8 mouse cellular contexts compared by ENCODE assay signal in the genomic region with DNA sequence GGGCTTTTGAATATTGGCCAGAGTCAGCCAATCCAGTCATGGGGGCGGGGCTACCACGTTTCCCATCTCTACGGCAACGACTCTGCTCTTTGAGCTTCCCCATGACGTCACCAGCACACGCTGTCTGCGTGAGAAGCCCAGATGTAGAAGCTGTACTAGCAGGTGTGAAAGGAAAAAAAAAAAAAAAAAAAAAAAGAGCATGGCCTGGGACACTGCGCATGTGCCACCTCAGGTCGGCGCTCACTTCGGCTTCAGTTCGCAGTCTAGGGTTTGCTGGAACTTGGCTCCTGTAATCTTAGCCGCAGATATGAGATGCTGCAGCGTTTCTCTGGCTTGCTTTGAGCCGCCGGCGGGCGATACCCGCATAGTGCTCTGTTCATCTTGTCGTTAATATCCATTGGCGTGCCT.
DNase-seq lines count a peak whose midpoint lies in the region; ATAC-seq and TF ChIP-seq lines count a peak whose summit lies in the region.

No protein-coding gene starts in this region.

- ATAC-seq in forebrain, embryonic 12.5 days (ENCODE audit: low FRiP score) = peak; percentile 93
- peak; percentile 61 for ATAC-seq in liver, embryonic 16.5 days (ENCODE audit: low read depth)

- peak overlapping the region; percentile 59 for H3K4me2 ChIP-seq in forebrain, embryonic 12.5 days
- H3K4me2 ChIP-seq in liver, embryonic 16.5 days (ENCODE audit: low read depth, low read length) = peak overlapping the region; percentile 38

- H3K36me3 ChIP-seq in forebrain, embryonic 12.5 days (replicated peaks) = no peaks in the 10 kb centered on the region
- no peaks in the 10 kb centered on the region for H3K36me3 ChIP-seq in liver, embryonic 16.5 days (ENCODE audit: control insufficient read depth, insufficient read depth)

- no peak for TF ChIP-seq POLR2A in brain, embryonic 14.5 days (IDR thresholded peaks at IDR 0.05; ENCODE audit: borderline replicate concordance, extremely low read depth, insufficient read depth, insufficient read length, poor library complexity, severe bottlenecking)

- H3K27me3 ChIP-seq in forebrain, embryonic 12.5 days = peaks cover 8% of the 10 kb centered on the region
- H3K27me3 ChIP-seq in liver, embryonic 16.5 days (ENCODE audit: control insufficient read depth, insufficient read depth, low read depth, low read length) = peaks cover 2% of the 10 kb centered on the region; the same call in 1 of the 2 replicates

- 2% methylated on average over 21 of the region's 21 CpGs for WGBS in forebrain, embryonic 12.5 days
- 7% methylated on average over 21 of the region's 21 CpGs for WGBS in liver, embryonic 16.5 days (ENCODE audit: insufficient replicate concordance)

- peak overlapping the region; percentile 68 for H3K27ac ChIP-seq in forebrain, embryonic 12.5 days
- H3K27ac ChIP-seq in liver, embryonic 16.5 days (ENCODE audit: low read length) = no peak overlapping the region

- no peak for TF ChIP-seq CTCF in brain, embryonic 14.5 days (IDR thresholded peaks at IDR 0.05; ENCODE audit: borderline replicate concordance, extremely low read depth, insufficient read depth, insufficient read length)

- peak overlapping the region; percentile 33 for H3K9ac ChIP-seq in forebrain, embryonic 12.5 days
- H3K9ac ChIP-seq in liver, embryonic 16.5 days (ENCODE audit: low read depth, low read length) = no peak overlapping the region

- peaks cover 20% of the 10 kb centered on the region for H3K4me1 ChIP-seq in forebrain, embryonic 12.5 days
- H3K4me1 ChIP-seq in liver, embryonic 16.5 days (ENCODE audit: control insufficient read depth, low read depth, low read length) = peaks cover 7% of the 10 kb centered on the region; the same call in 1 of the 2 replicates

- DNase-seq in layer of hippocampus, adult 11-12 months (ENCODE audit: low spot score) = peak; percentile 70
- no peak for DNase-seq in layer of hippocampus, postnatal 25 days (ENCODE audit: extremely low spot score in 1 of 2, low spot score in 1 of 2)
- DNase-seq in brain, embryonic 14.5 days (ENCODE audit: low read depth) = peak; percentile 95
- DNase-seq in kidney, adult 18-20 months = peak; percentile 34
- peak; percentile 79 for DNase-seq in retina, embryonic 14.5 days (ENCODE audit: low spot score)
- DNase-seq in yolk sac, embryonic 10.5 days (ENCODE audit: low spot score) = peak; percentile 47

- peak overlapping the region; percentile 37 for H3K4me3 ChIP-seq in forebrain, embryonic 12.5 days (replicated peaks)
- no peak overlapping the region for H3K4me3 ChIP-seq in liver, embryonic 16.5 days (ENCODE audit: low read depth, low read length)

- H3K9me3 ChIP-seq in forebrain, embryonic 12.5 days = no peaks in the 10 kb centered on the region
- H3K9me3 ChIP-seq in liver, embryonic 16.5 days (replicated peaks; ENCODE audit: control insufficient read depth, low read length) = no peaks in the 10 kb centered on the region

Comparison
In these comparisons a context has a peak if more than half of its experiments do, and no peak if none do; other contexts are left out.
1. DNase-seq: peak in layer of hippocampus, adult 11-12 months (single experiment), brain, embryonic 14.5 days (single experiment), kidney, adult 18-20 months (single experiment), retina, embryonic 14.5 days (single experiment) and yolk sac, embryonic 10.5 days (single experiment); none in layer of hippocampus, postnatal 25 days (0 of 2).